Mouse (Mus musculus) testis, adult 2 months (tissue): ENCODE results near the gene Ppp1r1b. TPM values are rescaled to one million over a fixed set of nuclear protein-coding genes. Genes with fewer than 3 reads are reported as not detected.

Experiments used
- H3K27ac ChIP-seq: fragments of 200-500 bp; 2 replicates; pipeline ENCODE4 v1.5.1; 2012; ENCODE audit warnings: low read depth, low read length; ENCODE audit not compliant: control insufficient read depth, insufficient read depth
- H3K27me3 ChIP-seq: fragments of 200-500 bp; 2 replicates; pipeline ENCODE4 v1.6.1; 2012; ENCODE audit warnings: mild to moderate bottlenecking, low read length, moderate library complexity; ENCODE audit not compliant: control insufficient read depth, insufficient read depth
- H3K36me3 ChIP-seq: fragments of 200-500 bp; 2 replicates; pipeline ENCODE4 v1.6.1; 2012; ENCODE audit warnings: mild to moderate bottlenecking, low read length; ENCODE audit not compliant: control insufficient read depth, insufficient read depth
- H3K4me1 ChIP-seq: fragments of 200-500 bp; 2 replicates; pipeline ENCODE4 v1.6.1; 2012; ENCODE audit warnings: low read length; ENCODE audit not compliant: control insufficient read depth, insufficient read depth
- H3K4me3 ChIP-seq: fragments of 200-500 bp; 2 replicates; pipeline ENCODE4 v1.5.1; 2012; ENCODE audit warnings: low read depth, mild to moderate bottlenecking, low read length, moderate library complexity, mixed read lengths; ENCODE audit not compliant: control insufficient read depth
- CTCF ChIP-seq: fragments of 200-500 bp; IDR thresholded peaks from 2 replicates; pipeline ENCODE4 v1.5.1; 2012; ENCODE audit warnings: low read depth, mild to moderate bottlenecking, inconsistent platforms, low read length, moderate library complexity; ENCODE audit not compliant: control insufficient read depth, insufficient read depth, insufficient replicate concordance
- POLR2A ChIP-seq: fragments of 200-500 bp; IDR thresholded peaks from 2 replicates; pipeline ENCODE4 v1.6.1; 2012; ENCODE audit warnings: low read depth, mild to moderate bottlenecking, inconsistent platforms, low read length, moderate library complexity; ENCODE audit not compliant: control insufficient read depth
- polyA plus RNA-seq: library from polyadenylated mRNA; depleted of rRNA; stranded (reverse); fragments of >200 nt; gene quantifications from 2 replicates; pipeline ENCODE4 v1.2.3, GENCODE M21; 2012

Ppp1r1b gene
- polyA plus RNA-seq, 1 experiment = 0.58 TPM

DNA sequence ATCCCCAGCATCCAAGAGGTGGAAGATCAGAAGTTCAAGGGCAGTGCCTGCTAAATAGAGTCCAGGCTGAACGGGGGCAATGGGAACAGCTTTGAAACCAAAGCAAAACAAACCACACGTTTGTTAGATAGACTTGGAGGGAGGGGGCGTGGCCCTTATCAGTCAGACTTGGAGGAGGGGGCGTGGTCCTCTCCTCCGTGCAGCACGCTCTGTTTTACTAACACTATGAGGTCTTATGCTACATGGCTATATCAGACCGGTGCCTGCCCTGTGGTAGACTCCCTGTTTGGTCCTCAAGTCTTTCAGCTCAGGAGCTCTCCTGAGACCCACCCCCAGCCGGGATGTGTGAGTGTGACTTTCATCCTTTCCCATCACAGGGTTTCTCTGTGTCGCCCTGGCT is 13.0 kb upstream of the Ppp1r1b start:
- Histone ChIP-seq H3K4me1 (peaks cover 24% of the 10 kb centered on the region), H3K36me3 (no peaks in the 10 kb centered on the region), H3K27ac (no peak overlapping the region), H3K27me3 (no peaks in the 10 kb centered on the region), H3K4me3 (no peak overlapping the region)
- TF ChIP-seq CTCF (no peak), POLR2A (no peak)

- TF ChIP-seq CTCF (no peak; the same call in 1 of the 2 replicates), POLR2A (no peak)
- no peaks in the 10 kb centered on the region for H3K27me3 ChIP-seq
- H3K36me3 ChIP-seq = no peaks in the 10 kb centered on the region
- H3K27ac ChIP-seq = no peak overlapping the region
- peaks cover 24% of the 10 kb centered on the region for H3K4me1 ChIP-seq
- no peak overlapping the region for H3K4me3 ChIP-seq
Measured at GRCm38 (mm10) chr11:98336245-98337107, 11.7 kb upstream of the Ppp1r1b start.

GRCm38 (mm10) chr11:98338507-98338961 is 9.7 kb upstream of the Ppp1r1b start:
- peaks cover 23% of the 10 kb centered on the region for H3K4me1 ChIP-seq
- no peaks in the 10 kb centered on the region for H3K27me3 ChIP-seq
- H3K36me3 ChIP-seq = no peaks in the 10 kb centered on the region
- H3K27ac ChIP-seq = no peak overlapping the region
- TF ChIP-seq POLR2A (no peak), CTCF (no peak)
- peak overlapping the region; percentile 38 for H3K4me3 ChIP-seq

GRCm38 (mm10) chr11:98339071-98339501 is 9.1 kb upstream of the Ppp1r1b start:
- H3K36me3 ChIP-seq = no peaks in the 10 kb centered on the region
- no peaks in the 10 kb centered on the region for H3K27me3 ChIP-seq
- H3K4me3 ChIP-seq = no peak overlapping the region
- H3K4me1 ChIP-seq = peaks cover 18% of the 10 kb centered on the region
- TF ChIP-seq CTCF = no peak
- no peak for TF ChIP-seq POLR2A
- no peak overlapping the region for H3K27ac ChIP-seq

GRCm38 (mm10) chr11:98339679-98340287 is 8.4 kb upstream of the Ppp1r1b start:
- H3K27me3 ChIP-seq = no peaks in the 10 kb centered on the region

DNA sequence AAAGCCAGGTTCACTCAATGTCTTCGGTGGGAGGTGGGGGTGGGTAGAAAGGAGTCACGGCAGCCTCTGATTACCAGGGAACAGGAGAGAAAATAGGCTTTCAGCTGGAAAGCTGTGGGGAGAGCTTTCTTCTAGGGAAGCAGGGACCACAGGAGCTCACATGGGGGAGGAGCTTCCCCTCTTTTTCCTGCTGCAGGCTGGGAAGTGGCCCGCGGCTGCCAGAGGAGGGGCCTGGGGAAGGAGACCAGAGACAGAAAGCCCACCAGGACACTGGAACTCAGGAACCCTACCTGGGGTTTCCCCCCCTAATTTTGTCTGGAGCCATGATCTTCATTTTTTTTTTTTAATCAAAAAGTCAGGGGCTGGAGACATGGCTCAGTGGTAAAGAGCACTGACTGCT is 7.6 kb upstream of the Ppp1r1b start:
- Histone ChIP-seq H3K4me3 (no peak overlapping the region), H3K27me3 (no peaks in the 10 kb centered on the region), H3K27ac (no peak overlapping the region), H3K36me3 (no peaks in the 10 kb centered on the region), H3K4me1 (peaks cover 10% of the 10 kb centered on the region)
- TF ChIP-seq POLR2A (no peak), CTCF (no peak)

More at GRCm38 (mm10) chr11:98339679-98340287, 8.4 kb upstream of the Ppp1r1b start:
- Histone ChIP-seq H3K36me3 (no peaks in the 10 kb centered on the region), H3K4me3 (no peak overlapping the region), H3K4me1 (peaks cover 11% of the 10 kb centered on the region), H3K27ac (no peak overlapping the region)
- TF ChIP-seq CTCF (no peak), POLR2A (no peak)

DNA sequence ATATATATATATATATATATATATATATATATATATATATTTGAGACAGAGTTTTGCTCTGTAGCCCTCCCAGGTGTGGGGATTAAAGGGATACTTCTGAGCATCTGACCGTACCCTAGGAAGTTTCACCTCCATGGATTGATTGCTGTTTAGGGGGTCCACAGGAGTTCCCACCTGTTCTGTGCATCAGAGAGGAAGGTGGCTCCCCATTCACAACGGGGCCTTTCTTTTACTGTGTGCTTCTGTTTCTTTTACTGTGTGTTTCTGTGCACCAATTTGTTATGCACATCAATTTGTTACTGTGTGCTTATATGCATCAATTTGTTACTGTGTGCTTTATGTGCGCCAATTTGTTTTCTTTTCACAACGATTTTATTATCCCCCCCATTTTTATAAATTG is 7.0 kb upstream of the Ppp1r1b start:
- no peak overlapping the region for H3K27ac ChIP-seq
- H3K4me3 ChIP-seq = no peak overlapping the region
- H3K4me1 ChIP-seq = peaks cover 10% of the 10 kb centered on the region
- no peaks in the 10 kb centered on the region for H3K36me3 ChIP-seq
- TF ChIP-seq CTCF (no peak), POLR2A (no peak)
- no peaks in the 10 kb centered on the region for H3K27me3 ChIP-seq
